Mouse (Mus musculus) heart, adult 2 months (tissue): Measurements from ENCODE around the gene Lyg2. TPM values are rescaled to one million over a fixed set of nuclear protein-coding genes. Genes with fewer than 3 reads are reported as not detected.

Source experiments
- DNase-seq, 2 experiments: peaks; one replicate each; pipeline ENCODE4 v3.0.0; 2021
- H3K27ac ChIP-seq: fragments of 200-600 bp; 2 replicates; pipeline ENCODE4 v1.8.1; 2022
- H3K27me3 ChIP-seq: fragments of 200-500 bp; 2 replicates; pipeline ENCODE4 v1.6.1; 2012; ENCODE audit warnings: mild to moderate bottlenecking, low read length, inconsistent platforms, mixed read lengths; ENCODE audit not compliant: control insufficient read depth, insufficient read depth
- H3K36me3 ChIP-seq: fragments of 200-500 bp; 2 replicates; pipeline ENCODE4 v1.6.1; 2012; ENCODE audit warnings: low read length, inconsistent platforms; ENCODE audit not compliant: control insufficient read depth, insufficient read depth
- H3K4me1 ChIP-seq: fragments of 200-500 bp; 2 replicates; pipeline ENCODE4 v1.6.1; 2011; ENCODE audit warnings: low read length; ENCODE audit not compliant: control insufficient read depth, insufficient read depth
- H3K4me3 ChIP-seq: fragments of 200-600 bp; 2 replicates; pipeline ENCODE4 v1.8.1; 2022
- H3K79me2 ChIP-seq: fragments of 200-500 bp; replicated peaks from 2 replicates; pipeline ENCODE4 v1.6.1; 2012; ENCODE audit warnings: mild to moderate bottlenecking, inconsistent platforms, low read length, moderate library complexity, mixed read lengths; ENCODE audit not compliant: control insufficient read depth, insufficient read depth
- H3K9ac ChIP-seq: fragments of 200-500 bp; 2 replicates; pipeline ENCODE4 v1.6.1; 2012; ENCODE audit warnings: low read depth, mild to moderate bottlenecking, control low read depth, inconsistent platforms, low read length, mixed read lengths
- CTCF ChIP-seq: fragments of 200-600 bp; IDR thresholded peaks from 2 replicates; pipeline ENCODE4 v1.8.1; 2022; ENCODE audit warnings: antibody characterized with exemption, mild to moderate bottlenecking, moderate library complexity
- EP300 ChIP-seq: fragments of 200-500 bp; IDR thresholded peaks from 2 replicates; pipeline ENCODE4 v1.6.1; 2011; ENCODE audit warnings: low read depth, low read length, control low read depth; ENCODE audit not compliant: insufficient read depth
- POLR2A ChIP-seq: fragments of 200-500 bp; IDR thresholded peaks from 2 replicates; pipeline ENCODE4 v1.6.1; 2011; ENCODE audit warnings: mild to moderate bottlenecking, low read depth, low read length, control low read depth; ENCODE audit not compliant: insufficient read depth
- WGBS: fragments of 180-500 bp; shearing (Covaris S2); methylation state at CpG from one replicate; pipeline ENCODE4 v1.1.7; 2018; 5-methylcytosine and 5-hydroxymethylcytosine counted together
- intact Hi-C: fragments of 180-260 bp; cut with DNase I; formaldehyde crosslinking; loops from one replicate; pipeline ENCODE4 v1.15.1; 2025
- polyA plus RNA-seq: library from polyadenylated mRNA; depleted of rRNA; stranded (reverse); fragments of >200 nt; gene quantifications from 2 replicates; pipeline ENCODE4 v1.2.3, GENCODE M21; 2012
- total RNA-seq, 2 experiments: library from RNA; stranded (reverse); gene quantifications; 2 replicates each; pipeline ENCODE4 v1.2.3; 2021

The Lyg2 gene
- total and polyA plus RNA-seq, 3 experiments: not detected

DNA sequence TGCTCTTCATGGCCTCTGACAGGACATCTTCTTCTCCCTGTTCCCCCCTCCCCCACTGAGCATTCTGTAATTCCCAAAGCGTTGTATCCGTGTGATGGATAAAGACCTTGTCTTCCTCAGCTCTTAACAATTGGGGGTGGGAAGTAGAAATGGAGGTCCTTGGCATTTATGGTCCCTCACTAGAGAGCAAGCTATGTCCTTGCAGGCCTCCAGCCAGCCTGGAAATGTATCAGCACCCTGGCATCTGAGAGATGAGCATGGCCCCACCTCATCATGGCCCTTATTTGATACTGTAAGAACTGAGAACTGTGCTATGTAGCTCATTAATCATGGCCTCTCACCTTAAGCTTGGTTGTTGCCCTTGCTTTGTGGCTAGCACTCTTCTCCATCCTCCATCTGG is 39.0 kb upstream of the Lyg2 start:
- H3K27me3 ChIP-seq: no peaks in the 10 kb centered on the region
- TF ChIP-seq CTCF (no peak), POLR2A (no peak), EP300 (no peak)
- H3K4me3 ChIP-seq: no peak overlapping the region
- intact Hi-C loops: no loop called here
- 89% methylated on average over 2 of the region's 2 CpGs for WGBS
- H3K4me1 ChIP-seq: no peaks in the 10 kb centered on the region
- H3K27ac ChIP-seq: no peak overlapping the region
- no peaks in the 10 kb centered on the region for H3K79me2 ChIP-seq
- DNase-seq: no peak
- no peaks in the 10 kb centered on the region for H3K36me3 ChIP-seq
- H3K9ac ChIP-seq: no peak overlapping the region

DNA sequence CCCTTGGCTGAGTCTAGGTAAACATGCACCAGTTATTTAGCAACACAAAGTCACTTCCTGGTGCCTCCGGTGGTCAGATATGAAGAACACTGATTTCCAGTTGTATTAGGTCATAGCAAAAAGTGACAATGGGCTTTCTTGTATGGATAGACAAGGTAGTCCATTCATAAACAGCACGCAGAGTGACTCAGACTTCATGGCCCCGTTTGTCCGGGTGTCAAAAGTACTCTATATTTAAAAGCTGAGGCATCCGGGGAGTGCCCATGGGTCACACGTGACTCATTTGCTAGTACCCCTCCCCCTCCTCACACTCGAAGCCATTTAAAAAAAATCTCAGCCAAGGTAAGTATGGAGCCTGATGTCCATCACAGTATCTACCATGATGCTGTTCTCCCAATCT is 38.5 kb upstream of the Lyg2 start:
- TF ChIP-seq EP300 (no peak), POLR2A (no peak), CTCF (no peak)
- H3K79me2 ChIP-seq: no peaks in the 10 kb centered on the region
- no peaks in the 10 kb centered on the region for H3K27me3 ChIP-seq
- no peak for DNase-seq
- H3K4me3 ChIP-seq: no peak overlapping the region
- H3K36me3 ChIP-seq: no peaks in the 10 kb centered on the region
- H3K9ac ChIP-seq: no peak overlapping the region
- no peaks in the 10 kb centered on the region for H3K4me1 ChIP-seq
- no peak overlapping the region for H3K27ac ChIP-seq
- intact Hi-C loops: no loop called here
- WGBS: 30% methylated on average over 7 of the region's 7 CpGs

DNA sequence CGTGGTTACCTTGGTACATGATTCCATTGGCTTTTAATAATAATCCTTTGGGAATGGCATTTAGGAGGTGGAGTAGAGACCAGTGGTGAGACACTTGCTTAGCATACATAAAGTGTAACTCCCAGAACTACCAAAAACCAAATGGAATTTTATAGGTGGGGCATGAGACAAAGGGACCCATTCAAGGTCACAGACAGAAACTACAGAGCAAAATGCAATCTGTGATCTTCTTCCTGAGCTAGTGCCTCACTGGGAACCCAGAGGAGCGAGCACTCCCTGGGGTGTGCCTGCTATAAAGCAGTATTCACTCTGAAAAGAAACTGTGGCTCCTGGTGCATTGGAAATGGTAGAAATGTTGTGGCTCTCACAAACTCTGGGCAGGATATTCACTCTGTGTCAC is 32.6 kb upstream of the Lyg2 start:
- intact Hi-C loops: no loop called here
- TF ChIP-seq POLR2A (no peak), EP300 (no peak)

DNA sequence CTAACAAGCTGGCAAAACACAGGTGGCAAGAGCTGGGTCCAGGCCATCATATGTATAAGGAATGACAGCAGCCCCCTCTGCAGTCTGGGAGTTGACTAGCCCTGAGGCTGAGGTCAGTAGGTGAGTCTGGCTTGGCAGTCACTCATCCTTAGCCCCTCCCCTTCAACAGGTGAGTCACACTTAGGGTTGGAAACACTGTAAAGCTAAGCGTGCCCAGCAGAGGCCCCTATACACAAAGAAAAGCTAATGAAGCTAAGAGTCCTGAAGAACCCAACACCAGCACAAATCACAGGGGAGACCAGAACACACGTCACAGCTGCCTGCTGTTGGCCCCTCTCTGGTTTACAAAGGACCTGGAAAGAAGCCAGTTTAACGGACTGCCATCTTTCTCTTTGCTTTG is 15.5 kb upstream of the Lyg2 start:
- TF ChIP-seq CTCF (no peak), POLR2A (no peak), EP300 (no peak)
- 29% methylated on average over 3 of the region's 3 CpGs for WGBS

More for the DNA sequence above, 32.6 kb upstream of the Lyg2 start:
- no peak for DNase-seq
- Histone ChIP-seq H3K79me2 (no peaks in the 10 kb centered on the region), H3K27me3 (no peaks in the 10 kb centered on the region; the same call in 1 of the 2 replicates), H3K4me3 (no peak overlapping the region), H3K27ac (no peak overlapping the region), H3K4me1 (no peaks in the 10 kb centered on the region), H3K9ac (no peak overlapping the region), H3K36me3 (no peaks in the 10 kb centered on the region)
- 82% methylated on average over 2 of the region's 2 CpGs for WGBS

DNA sequence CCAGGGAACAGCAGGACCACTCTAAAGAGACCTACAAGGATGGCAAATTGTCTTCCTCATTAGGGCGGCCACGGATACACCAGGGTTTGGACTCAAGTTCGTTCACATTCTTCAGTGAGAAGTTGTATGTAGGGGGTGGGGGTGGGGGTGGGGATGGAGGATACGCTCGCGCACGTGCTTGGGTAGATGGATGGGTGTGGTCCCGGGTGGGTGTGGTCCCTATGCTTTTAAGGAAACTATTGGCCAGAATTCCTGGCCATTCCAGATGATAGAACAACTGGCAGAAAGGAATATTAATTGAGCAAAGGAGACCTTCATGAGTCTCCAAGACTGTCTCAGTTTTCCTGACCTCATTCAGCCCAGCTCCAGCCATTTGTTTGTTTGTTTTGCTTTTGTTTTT is 9.7 kb upstream of the Lyg2 start:
- Histone ChIP-seq H3K4me1 (no peaks in the 10 kb centered on the region), H3K36me3 (no peaks in the 10 kb centered on the region), H3K27me3 (no peaks in the 10 kb centered on the region), H3K27ac (no peak overlapping the region), H3K4me3 (no peak overlapping the region), H3K9ac (no peak overlapping the region), H3K79me2 (no peaks in the 10 kb centered on the region)
- TF ChIP-seq EP300: no peak
- no peak for DNase-seq
- intact Hi-C loops: no loop called here
- 69% methylated on average over 8 of the region's 8 CpGs for WGBS

More for the DNA sequence above, 15.5 kb upstream of the Lyg2 start:
- Histone ChIP-seq H3K79me2 (no peaks in the 10 kb centered on the region), H3K27me3 (no peaks in the 10 kb centered on the region), H3K4me3 (no peak overlapping the region), H3K27ac (no peak overlapping the region), H3K4me1 (no peaks in the 10 kb centered on the region), H3K9ac (no peak overlapping the region), H3K36me3 (no peaks in the 10 kb centered on the region)
- no peak for DNase-seq
- intact Hi-C loops: no loop called here

DNA sequence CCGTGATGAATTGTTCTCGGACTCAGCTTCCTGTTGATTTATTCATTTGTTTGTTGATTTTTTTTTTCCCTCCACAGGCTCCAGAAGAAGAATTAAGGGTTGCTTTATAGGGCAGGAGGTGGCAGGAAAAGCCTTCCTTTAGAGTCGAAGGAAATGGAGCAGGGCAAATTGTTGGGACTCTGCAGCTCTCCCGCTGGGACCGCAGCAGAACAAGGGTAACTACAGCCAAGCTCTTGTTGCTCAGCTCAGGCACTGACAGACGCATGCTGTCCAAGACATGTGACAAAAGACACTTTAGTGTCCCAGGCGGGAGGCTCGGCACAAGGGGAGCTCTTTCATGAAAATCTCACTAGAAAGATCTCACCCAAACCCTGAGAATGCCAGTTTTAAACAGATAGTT is 6.2 kb upstream of the Lyg2 start:
- no peak overlapping the region for H3K9ac ChIP-seq
- no peaks in the 10 kb centered on the region for H3K27me3 ChIP-seq
- TF ChIP-seq POLR2A (no peak), EP300 (no peak), CTCF (no peak)
- H3K4me1 ChIP-seq: no peaks in the 10 kb centered on the region
- no peak for DNase-seq
- WGBS: 37% methylated on average over 8 of the region's 8 CpGs
- H3K4me3 ChIP-seq: no peak overlapping the region
- intact Hi-C loops: no loop called here
- H3K79me2 ChIP-seq: no peaks in the 10 kb centered on the region
- no peaks in the 10 kb centered on the region for H3K36me3 ChIP-seq
- H3K27ac ChIP-seq: no peak overlapping the region
